Mouse (Mus musculus) lung, postnatal 14 days (tissue): ENCODE results near the gene Ccdc71.

ENCODE experiments used
- DNase-seq: peaks from one replicate; pipeline ENCODE4 v3.0.0; 2021

Ccdc71 gene

DNA sequence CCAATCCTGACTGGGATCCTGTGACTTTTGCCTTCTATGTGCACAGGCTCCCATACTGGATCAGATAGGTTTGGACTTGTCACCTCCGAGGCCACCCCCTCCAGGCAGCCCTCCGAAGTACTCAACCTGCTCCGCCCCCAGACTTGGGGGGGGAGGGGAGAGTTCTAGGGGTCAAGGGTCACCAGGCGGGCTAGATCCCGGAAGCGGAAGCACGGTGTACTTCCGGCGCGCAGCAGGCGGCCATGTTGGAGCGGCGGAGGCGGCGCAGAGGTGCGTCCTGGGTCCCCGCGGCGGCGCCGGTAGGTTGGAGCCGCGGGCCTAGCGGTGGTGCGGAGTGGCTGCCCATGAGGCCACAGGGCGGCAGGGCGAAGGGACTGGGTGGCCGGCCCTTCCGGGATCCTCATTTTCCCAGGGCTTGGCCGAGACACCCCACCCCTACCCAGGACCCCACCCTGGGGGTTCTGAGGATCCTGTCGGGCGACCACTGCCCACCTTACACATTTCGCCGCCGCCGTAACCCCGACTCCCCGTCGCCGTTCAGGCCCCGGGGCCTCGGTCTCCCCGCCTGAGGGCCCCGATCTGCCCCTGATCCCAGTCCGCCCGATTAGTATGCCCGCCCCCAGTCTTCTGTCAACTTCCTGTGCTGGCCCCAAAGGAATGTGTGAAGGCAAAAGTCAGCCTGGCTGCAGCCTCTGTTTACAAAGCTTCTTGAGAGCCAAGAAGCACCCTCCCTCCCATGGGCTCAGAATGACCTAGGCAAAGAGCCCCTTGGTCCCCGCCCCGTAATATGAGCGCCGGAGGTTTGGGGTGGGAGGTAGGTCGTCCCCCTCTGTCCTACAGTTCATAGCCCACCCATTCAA, at the start of gene Ccdc71:
Ccdc71 (plus strand) TSS at position 209 of the 860 bp plus-strand sequence.
- peak; percentile 88 for DNase-seq

DNA sequence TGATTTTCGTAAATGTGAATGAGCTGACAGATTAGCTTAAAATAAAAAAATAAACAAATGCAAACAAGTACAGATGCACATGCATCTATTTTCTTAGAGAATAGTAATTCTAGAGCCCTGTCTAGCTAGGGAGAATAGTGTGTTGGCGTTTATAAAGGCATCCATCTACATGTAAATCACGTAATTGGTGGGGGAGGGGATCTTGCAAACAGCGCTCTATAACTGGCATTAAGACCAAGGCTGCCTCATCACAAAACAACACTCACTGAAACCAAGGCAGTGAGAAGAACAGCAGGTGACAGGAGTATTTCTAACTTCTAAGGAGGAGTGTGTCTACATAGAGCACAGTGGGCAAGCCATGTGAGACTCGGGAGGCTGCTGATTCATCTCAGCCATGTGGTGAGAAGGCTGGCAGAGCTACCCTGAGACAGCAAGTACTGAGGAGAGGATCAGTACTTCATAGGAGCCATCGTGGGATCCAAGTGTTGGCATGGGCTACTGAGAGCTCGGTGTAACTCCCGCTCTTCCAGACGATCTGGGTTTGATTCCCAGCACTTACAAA, 48.9 kb upstream of the Ccdc71 start:
- DNase-seq: no peak

DNA sequence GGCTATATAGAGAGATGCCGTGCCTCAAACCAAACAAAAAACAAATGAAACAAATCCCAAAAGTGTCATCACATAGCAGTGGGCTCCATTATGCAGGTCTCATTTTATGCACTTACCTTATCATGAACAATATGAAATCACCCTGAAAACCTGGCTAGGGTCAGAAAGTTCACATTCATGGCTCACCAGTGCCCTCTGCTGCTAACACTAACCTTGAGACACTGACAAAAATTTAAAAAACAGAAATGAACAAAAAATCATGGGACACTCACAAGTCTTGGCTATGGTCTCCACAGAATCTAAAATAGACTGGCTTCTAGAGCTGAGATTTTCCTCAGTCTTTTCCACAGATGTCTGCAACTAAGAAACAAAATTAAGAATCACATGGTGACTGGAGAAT, 48.1 kb upstream of the Ccdc71 start:
- peak; percentile 52 for DNase-seq

DNA sequence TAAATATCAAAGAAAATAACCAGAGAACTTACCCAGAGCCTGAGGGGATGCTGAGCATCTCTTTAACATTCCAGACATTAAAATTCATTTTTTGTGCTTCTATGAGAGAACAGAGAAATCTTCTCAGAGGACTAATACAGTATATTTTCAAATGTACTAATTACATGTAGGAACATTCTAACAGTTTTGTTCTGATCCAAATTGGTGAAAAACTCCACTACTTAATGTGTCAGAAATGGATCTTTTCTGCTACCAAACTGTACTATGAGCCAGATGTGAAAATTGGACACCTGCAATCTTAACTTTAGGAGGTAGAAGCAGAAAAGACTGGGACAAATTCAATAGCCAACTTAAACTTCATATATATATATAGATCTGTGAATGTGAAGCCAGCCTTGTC, 31.9 kb upstream of the Ccdc71 start, which contains the start of gene Ccdc36:
Ccdc36 (minus strand) TSS at position 101 of the 400 bp plus-strand sequence.
- no peak for DNase-seq

DNA sequence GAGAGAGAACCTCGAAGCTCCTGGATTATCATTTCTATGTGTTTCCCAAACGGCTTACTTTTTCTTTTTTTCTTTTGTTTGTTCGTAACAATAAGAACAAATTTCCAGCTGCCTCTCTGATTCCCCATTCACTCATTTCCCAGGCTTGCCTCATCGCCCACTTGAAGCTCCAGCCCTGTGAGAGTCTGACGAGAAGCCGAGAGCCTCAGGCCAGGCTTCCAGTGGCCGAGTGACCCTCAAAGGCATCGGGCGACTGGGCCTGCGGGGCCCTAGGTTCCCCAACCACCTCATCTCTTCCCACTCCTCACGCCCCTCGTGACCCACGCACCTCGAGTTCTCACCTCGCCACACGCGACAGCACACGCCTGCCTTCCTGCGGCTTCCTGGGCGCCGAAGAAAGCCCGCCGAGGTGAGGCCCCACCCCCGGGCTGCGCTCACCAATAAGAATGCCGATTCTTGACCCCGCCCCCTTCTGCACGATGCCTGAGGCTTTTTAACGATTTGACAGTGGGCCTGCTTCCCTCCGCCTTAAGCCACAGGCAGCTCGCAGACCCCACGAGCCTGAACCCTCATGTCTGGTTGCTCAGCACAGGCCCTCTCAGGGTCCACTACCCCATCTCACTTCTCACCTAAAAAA, 28.8 kb upstream of the Ccdc71 start:
- DNase-seq: peak; percentile 33

DNA sequence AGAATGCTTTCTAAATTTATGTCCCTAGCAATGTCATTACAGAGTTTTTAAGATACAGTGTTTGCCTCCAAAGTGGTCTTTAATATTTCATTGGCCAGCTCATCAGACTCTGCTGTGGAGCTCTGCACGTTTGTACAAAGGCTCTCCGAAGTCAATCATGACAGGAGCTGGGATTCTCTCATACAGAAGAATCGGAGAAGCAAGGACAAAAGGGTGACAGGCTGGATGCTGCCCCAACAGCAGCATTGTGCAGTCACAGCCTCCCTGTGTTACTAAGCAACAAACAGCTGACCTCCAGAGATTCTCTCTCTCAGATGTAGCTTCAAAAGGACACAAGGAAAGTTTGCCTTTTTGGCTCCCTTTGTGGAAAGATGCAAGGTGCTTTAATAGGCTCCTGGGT, 24.1 kb upstream of the Ccdc71 start, which contains the start of gene BC048562:
BC048562 (plus strand) TSS at position 301 of the 400 bp plus-strand sequence.
- DNase-seq: no peak

DNA sequence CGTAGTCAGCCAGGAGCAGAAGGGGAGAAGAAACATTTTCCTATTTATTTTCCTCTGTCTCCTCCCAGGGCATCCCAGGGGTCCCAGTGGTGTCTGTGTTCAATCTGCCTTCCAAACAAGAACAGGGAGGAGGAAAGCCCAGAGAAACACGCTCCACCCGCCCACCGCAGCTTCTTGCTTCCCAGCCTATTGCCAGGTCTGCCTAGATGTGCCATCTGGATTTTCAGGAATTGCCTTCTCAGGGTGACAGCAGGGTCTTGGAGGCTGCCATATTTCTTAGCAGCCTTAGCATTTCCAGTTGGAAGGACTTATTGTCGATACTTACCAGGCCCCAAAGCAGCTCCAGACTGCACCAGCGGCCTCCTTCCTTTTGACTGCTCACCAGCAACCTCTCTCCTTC, 21.2 kb upstream of the Ccdc71 start:
- no peak for DNase-seq

DNA sequence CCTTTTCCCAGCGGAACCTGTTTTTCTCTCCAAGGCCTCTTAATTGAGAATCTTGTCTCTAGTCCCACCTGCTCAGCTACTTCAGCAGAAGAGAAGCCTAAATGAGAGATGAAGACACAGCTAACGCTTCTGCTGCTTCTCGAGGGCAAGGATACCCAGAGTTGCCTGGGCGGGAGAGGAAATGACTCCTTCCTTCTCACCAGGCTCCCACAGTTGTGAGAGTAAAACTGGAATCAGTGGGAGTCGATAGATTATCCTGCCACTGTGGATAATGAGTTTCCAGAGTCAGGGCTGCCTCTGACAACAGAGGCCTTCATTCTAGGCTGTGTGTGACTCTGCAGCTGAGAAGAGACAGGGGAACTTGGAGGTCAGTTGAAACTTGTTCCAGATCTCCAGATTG, 19.8 kb upstream of the Ccdc71 start:
- no peak for DNase-seq

DNA sequence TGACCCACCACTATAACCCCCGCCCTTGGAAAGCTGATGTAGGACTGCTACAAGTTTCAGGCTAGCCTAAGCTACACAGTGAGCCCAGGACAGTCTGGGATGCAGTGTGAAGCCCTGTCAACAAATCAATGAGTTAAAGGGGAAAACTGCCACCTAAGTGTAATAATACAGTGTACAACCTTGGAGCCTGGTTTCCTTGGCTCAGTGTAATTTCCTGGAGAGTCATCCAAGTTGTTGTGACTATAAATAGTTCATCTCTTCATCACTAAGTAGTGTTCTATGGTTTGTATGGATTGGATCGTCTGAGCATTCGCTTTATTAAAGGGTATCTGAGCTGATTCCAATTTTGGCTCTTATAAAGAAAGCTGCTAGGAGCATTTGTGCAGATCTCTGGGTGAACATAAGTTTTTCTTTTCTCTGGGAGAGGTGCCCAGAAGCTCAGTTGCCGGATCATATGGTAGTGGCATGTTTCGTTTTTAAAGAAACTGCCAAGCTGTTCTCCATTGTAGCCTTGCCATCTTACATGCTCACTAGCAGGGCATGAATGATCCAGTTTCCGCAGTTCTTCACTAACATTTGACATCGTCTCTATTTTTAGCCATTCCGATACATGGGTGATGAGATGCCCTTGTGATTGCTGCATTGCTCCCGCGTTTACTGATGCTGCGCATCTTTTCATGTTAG, 18.9 kb upstream of the Ccdc71 start:
- no peak for DNase-seq

DNA sequence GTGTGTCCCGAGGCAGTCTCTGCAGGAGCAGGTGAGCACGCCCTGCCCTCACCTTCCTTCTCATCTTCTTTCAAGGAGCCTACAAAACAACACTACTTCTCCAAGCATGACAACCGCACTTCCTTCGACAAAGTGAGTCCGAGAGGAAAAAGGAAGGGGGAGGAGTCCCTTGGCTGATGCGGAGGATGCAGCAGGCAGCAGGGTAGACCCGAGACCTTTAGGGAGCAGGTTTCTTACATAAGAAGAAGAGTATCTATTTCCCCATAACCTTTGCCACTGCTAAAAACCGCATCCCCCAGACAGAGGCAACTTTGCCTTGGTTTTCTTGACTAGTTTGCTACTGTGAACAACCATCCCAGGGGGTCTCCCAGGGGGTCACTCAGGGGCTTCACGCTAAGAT, 15.2 kb upstream of the Ccdc71 start:
- no peak for DNase-seq

DNA sequence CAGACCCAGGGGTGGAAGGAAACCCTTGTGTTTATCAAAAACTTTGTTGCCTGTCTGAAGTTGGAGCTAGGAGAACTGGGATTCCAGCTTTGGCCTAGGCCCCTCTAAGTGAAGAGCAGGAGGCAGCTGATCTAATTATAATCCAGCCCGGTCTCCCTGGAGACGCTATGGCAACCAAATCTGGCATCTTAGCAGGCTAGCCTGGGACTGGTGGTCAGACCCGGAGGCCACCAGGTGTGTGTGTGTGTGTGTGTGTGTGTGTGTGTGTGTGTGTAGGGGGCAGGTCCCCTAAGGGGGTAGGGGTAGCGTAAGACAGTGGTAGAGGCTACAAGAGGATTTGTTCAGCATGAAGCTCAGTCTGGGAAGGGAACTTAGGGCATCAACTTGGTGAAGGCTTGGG, 10.5 kb upstream of the Ccdc71 start:
- DNase-seq: peak; percentile 27

DNA sequence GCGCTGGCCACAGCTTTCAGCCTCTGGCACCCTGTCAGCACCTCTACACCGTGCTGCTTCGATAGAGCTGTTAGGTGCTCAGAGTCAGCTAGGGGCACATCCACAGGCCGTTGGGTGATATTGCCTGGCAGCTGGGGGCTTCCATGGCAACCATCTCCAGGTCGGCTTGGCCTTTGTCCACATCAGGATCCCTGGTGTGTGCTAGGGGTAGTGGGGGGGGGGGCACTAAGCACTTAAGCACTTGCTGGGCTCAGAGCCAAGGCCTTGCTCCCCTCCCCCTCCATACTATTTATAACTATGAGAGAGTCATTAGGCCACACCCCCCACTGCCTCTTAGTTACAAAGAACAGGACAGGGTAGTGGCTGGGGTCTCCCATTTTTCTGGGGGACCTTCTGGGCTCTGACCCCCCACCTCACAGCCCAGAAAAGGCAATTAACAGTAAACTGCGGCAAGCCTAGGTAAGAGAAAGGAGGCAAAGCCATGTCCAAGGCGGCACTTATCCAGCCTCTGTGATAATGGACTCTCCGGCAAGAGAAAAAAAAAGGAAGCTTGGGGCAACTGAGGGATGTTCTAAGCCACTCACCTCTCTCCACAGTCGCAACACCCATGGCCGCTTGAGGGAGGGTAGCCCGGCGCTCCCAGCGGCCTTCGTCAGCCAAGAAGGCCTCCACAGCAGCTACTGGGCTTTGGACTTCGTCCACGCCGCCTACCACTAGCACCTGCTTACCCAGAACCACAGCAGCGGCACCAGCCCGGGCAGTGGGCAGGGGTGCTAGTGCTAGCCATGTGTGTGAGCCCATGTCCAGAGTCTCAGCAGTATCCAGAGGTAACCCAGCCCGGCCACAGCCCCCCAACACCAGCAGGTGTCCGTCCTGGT, 9.8 kb upstream of the Ccdc71 start:
- peak; percentile 46 for DNase-seq

DNA sequence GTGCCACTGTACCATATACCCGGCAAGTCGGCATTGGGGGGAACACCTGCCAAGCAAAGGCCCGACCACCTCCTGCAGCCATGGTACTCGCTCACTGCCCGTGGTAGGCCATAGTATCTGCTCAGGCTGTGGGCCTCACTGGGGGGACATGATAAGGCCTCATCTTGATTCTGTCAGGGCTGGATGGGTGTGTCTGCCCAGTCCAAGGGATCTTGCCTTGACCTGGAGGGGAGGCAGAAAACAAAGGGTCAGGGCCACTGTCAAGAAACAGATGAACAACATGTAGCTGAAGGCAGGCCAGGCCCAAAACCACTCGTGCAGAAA, 9.2 kb upstream of the Ccdc71 start:
- no peak for DNase-seq

DNA sequence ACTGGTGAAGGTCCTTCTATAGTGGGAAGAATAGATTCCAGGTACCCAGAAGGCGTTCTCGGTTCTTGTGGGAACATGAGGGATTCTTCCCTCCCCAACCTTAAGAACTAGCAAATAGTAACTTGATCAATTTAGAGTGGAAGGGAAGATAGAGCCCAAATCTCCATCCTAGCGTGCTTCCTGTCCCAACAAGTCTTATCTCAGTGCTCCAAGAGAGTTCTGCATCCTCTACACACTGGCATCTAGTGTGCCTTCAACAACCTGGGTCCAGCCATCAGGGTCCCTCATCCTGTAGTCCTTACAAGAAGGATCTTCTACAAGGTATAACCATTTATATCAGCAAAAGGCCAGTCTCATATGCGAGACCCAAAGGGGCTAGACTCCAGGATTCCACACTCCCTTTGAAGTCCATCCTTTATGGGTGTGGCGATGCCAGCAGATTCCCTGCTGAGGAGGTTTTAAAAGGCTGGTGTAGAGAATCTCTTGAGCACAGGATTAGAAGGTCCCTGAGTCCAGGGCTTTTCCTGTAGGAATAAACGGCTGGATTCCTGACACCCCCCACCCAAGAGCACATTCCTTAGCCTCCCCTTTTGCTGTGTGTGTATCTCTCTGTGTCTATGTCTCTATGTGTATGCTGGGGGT, 8.7 kb upstream of the Ccdc71 start:
- no peak for DNase-seq

DNA sequence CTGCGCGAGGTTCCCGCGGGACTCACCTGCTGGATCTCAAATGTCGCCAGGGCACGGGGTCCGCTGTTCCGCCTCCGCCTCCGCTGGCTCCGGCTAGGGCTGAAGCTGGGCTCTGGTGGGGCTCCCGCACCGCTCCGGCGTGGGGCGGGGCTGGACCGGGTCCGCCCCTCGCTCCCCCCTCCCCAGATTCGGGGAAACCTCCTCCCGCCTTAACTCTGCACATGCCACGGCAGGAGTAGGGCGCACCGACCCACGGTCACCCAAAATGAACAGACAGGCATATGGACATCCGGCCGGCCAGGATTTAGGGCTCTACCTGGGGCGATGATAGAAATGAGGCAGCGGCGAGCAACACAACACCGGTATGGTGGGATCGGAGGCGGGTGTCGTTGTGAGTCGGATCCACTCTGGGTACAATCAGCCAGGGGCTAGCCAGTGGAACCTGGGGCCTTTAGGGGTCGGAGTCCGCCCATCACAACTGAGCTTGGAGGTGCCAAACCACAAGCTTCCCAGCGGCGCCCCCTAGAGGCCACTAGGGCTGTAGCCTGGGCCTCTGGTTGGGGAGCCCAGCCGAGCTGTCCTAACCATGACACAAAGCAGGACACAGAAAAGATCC, 7.9 kb upstream of the Ccdc71 start:
- DNase-seq: peak; percentile 93

DNA sequence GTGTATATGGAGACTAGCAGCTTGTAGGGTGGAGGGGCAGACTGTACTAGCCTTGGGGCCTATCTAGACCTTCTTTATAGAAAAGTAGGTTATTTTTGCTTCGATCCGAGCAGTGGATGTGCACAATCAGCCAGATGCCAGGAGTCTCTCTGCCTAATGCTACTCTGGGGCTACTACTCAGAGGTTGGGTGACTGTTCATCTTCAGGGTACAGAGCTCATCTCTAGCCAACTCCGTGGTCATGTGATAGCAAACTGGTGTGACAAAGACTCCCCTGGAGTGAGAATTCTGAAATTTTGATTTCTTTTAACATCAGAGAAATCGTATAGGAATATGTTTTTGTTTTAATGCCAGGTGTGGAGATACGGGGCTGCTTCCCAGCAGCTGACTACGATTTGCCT, 7.4 kb upstream of the Ccdc71 start:
- no peak for DNase-seq

DNA sequence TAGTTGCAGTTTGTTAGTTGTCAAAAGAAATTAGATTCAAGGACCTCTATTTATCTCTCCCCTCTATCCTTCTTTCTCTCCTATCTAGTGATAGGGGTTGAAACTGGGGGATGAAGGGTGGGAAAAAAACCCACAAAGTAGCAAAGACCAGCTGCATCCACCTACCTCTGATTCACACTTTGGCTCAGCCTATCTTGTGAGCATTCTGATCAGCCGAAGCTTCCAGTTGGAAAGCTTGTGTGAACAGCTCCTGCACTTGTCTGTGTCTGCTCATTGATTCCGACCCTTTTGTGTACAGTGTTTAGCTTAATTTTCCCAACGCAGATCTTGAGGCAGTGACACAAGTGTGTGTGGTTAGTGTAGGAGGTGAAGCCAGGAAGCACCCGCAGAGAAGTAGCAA, 6.9 kb upstream of the Ccdc71 start:
- DNase-seq: no peak

DNA sequence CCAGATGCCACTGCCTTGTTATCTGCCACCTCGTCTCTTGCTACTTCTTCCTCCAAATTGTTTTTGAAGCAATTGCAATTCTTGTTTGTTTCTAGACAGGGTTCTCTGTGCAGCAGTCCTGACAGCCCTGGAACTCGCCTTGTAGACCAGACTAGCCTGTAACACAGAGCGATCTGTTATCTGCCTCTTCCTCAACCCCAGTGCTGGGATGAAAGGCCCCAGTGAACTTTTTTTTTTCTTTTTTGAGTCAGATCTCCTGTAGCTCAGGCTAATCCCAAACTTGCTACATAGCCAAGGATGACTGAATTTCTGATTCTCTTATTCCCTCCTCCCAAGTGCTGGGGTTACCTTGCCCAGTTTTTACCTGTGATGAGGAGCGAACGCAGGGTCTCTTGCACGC, 5.9 kb upstream of the Ccdc71 start:
- DNase-seq: no peak

DNA sequence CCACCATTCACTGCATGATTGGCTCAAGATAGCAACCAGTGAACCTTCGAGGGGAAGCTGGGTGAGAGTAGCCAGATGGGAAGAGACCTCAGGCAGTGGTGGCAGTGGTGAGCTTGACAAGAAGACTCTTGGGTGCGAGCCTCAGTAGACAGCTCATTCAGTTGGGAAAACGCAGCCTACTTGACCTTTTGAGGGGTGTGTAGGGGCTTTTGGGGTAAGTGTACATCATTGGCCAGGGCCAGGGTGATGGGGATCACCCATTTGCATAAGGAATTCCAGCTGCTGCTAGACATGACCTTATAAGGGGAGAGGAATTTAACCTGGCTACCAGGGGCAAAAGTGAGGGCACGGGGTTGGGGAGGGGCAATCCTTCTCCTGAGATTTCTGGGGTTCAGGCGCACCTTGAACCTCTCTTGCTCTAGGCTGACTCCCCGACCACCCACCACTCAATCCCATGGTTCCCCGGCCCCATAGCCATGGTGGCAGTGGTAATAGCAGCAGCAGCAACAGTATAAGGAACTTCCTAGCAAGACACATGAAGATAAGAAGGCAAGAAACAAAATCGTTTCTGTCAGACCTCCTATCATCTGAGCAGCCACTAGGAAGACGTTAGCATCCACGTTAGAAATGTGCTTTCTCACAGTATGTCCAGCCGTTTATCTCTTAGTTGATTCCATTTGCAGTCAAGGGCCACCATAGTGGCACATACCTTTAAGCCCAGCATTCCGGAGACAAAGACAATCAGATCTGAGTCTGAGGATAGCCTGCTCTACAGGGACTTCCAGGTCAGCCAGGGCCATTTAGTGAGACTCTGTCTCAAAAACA, 4.4 kb upstream of the Ccdc71 start:
- DNase-seq: no peak

DNA sequence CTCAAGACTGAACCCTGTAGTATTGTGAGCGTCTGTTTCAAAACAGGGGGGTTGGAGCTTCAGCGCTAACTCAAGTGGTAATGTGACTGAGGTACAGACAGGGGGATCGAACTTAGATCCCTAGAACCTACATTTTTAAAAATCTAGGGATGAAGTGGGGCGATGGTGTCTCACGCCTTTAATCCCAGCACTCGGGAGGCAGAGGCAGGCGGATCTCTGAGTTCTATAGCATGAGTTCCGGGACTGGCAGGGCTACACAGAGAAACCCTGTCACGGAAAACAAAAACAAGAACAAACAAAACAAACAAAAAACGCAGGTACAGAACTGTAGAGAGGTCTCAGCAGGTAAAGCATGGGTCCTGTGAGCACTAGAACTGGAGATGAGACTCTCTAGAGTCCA, 3.4 kb upstream of the Ccdc71 start:
- no peak for DNase-seq

DNA sequence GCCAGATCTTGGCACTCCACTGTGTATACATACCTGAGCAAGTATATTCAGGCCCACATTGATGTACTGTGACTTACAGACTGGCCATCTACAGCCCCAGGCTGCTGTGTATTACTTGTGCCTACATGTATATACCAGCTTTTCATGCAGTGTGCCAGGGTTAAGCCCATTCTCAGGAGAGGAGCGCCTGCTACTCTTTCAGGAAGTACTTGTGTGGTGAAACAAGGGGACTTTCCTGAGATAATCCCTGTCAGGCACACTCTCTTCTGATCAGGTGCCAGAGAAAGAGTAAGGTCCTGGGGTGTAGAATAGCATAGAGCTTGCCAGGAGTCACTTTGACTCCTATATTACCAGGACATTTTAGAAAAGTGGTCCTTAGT, 398 bp upstream of the Ccdc71 start:
- DNase-seq: no peak
